Mouse (Mus musculus): ENCODE measurements at regions not wholly inside any gene's neighbourhood (a gene's known extent, or its start where the extent isn't known, plus 50 kb on each side); places are given as distances from the start of the nearest gene placed in this dataset.

DNA sequence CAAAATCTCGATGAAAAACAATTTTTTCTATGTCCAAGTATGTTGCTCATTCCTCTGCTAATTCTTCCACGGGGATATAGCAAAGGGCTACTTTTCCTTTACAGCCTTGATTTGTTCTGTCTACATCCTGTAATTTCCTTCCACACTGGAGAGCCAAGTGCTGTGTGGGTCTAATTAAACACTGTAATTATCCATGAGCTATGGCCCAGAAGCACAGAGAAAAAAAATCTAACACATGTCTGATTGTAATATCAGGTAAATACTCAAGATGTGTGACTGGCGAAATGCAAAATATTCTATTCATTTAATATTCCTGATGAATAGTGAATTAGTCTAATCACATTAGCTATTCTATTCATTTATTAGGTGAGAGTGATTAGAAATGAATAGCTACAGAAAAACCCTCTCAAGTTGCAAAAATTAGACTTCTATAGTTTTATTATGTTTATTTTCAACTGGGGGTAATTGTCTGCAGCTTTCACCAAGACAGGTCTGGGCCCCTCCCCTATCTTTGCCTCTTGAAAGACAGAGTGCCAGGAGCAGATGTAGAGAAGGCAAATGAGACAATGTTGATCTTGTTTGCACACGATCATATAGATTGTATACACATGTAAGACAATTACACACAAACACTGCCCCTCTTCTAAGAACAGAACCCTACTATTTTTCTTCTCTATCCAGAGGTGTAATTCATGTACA lies 274.3 kb downstream of the Sorl1 start:
- no peak for ATAC-seq
- TF ChIP-seq CTCF (IDR thresholded peaks at IDR 0.05; ENCODE audit: low read depth): no peak
- H3K4me3 ChIP-seq (ENCODE audit: low read depth, low read length): no peak overlapping the region

DNA sequence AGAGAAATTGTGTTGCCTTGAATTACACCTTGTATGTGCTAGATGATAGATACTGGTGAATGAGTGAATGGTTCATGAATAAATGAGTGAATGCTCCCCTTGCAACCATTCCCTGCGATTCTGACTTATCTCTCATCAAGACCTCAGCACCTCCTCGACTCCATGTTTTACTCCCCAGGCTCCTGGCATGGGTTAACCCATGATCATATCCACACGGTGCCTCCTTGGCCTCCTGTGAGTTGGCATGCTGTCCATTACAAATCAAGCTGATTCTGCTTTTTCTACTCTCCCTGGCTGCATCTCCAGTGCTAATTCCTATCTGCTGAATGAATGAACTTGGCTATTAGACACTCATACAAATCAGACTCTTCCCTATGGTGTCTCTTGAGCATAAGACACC lies 279.5 kb downstream of the Sorl1 start:
- no peaks in the 10 kb centered on the region for H3K4me1 ChIP-seq (ENCODE audit: insufficient read depth)
- no peaks in the 10 kb centered on the region for H3K27me3 ChIP-seq (ENCODE audit: insufficient read depth, low read length)
- H3K4me3 ChIP-seq (ENCODE audit: low read depth, low read length): no peak overlapping the region
- no peak for ATAC-seq
- no peak for DNase-seq
- no peak overlapping the region for H3K9ac ChIP-seq (replicated peaks)
- H3K4me2 ChIP-seq (ENCODE audit: low read depth, low read length): no peak overlapping the region
- no peaks in the 10 kb centered on the region for H3K36me3 ChIP-seq (replicated peaks; ENCODE audit: insufficient read depth, low read length)
- WGBS (ENCODE audit: insufficient replicate concordance): 69% methylated on average over 3 of the region's 3 CpGs
- H3K27ac ChIP-seq (ENCODE audit: low read depth): no peak overlapping the region
- TF ChIP-seq CTCF (IDR thresholded peaks at IDR 0.05; ENCODE audit: low read depth): no peak
- no peak for TF ChIP-seq EP300 (IDR thresholded peaks at IDR 0.05; ENCODE audit: low read depth)
- H3K9me3 ChIP-seq (ENCODE audit: low read length): no peaks in the 10 kb centered on the region

More for the DNA sequence above, 274.3 kb downstream of the Sorl1 start:
- no peaks in the 10 kb centered on the region for H3K9me3 ChIP-seq (ENCODE audit: low read length)
- 67% methylated on average over 4 of the region's 4 CpGs for WGBS (ENCODE audit: insufficient replicate concordance)
- no peak overlapping the region for H3K27ac ChIP-seq (ENCODE audit: low read depth)
- H3K4me2 ChIP-seq (ENCODE audit: low read depth, low read length): no peak overlapping the region
- H3K9ac ChIP-seq (replicated peaks): no peak overlapping the region
- H3K36me3 ChIP-seq (replicated peaks; ENCODE audit: insufficient read depth, low read length): no peaks in the 10 kb centered on the region
- H3K4me1 ChIP-seq (ENCODE audit: insufficient read depth): no peaks in the 10 kb centered on the region
- no peak for DNase-seq
- no peaks in the 10 kb centered on the region for H3K27me3 ChIP-seq (ENCODE audit: insufficient read depth, low read length)

DNA sequence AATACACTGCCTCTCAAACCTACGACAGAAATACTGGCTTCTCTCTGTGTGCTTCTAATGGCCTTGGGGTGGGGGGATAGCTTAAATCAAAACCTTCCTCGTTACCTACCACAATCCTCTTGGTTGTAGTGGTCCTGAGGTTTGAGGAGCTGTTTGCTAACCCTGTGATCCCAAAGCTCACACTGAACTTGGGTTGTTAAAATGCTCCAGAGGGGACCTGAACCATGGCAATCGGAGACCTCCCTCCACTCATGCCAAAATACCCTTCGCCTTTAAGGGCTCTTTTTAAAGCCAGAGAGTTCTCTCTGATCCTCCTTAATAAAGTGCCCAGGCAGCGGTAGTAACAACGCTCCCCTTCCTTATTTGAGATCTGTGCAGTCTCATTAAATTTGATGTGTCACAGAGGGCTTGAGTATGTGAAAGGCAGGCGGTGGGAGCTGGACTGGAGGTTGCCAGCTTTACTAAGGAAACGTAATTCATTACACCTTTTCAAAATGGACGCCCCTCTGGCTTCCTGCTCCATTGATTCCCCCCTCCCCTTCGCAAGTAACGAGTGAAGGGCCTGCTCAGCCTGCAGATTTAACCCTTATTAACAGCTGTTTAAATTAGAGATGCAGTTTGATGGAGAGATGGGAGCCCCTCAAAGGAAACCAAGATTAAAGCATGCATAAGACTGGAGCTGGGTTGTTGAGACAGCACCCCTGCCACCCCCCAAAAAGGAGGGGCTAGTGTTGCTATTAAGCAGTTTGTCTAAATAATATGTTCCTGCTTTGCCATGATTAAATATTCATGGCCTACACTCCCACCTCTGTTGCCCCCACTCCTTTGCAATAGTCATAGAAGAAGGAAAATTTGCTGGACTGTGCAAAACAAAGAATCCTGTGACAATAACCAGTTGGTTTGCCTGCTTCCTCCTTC lies 289.4 kb downstream of the Sorl1 start:
- no peak for DNase-seq
- no peaks in the 10 kb centered on the region for H3K36me3 ChIP-seq (replicated peaks; ENCODE audit: insufficient read depth, low read length)
- H3K27me3 ChIP-seq (ENCODE audit: insufficient read depth, low read length): no peaks in the 10 kb centered on the region
- TF ChIP-seq EP300 (IDR thresholded peaks at IDR 0.05; ENCODE audit: low read depth) (no peak), CTCF (IDR thresholded peaks at IDR 0.05; ENCODE audit: low read depth) (no peak)
- H3K4me3 ChIP-seq (ENCODE audit: low read depth, low read length): no peak overlapping the region
- ATAC-seq: no peak
- H3K4me2 ChIP-seq (ENCODE audit: low read depth, low read length): no peak overlapping the region
- 0 out of 2 replicates have a peak, but pooled peaks cover 6% of the 10 kb centered on the region for H3K9me3 ChIP-seq (ENCODE audit: low read length)
- H3K9ac ChIP-seq (replicated peaks): no peak overlapping the region
- WGBS (ENCODE audit: insufficient replicate concordance): 67% methylated on average over 11 of the region's 11 CpGs
- H3K4me1 ChIP-seq (ENCODE audit: insufficient read depth): no peaks in the 10 kb centered on the region
- no peak overlapping the region for H3K27ac ChIP-seq (ENCODE audit: low read depth)

DNA sequence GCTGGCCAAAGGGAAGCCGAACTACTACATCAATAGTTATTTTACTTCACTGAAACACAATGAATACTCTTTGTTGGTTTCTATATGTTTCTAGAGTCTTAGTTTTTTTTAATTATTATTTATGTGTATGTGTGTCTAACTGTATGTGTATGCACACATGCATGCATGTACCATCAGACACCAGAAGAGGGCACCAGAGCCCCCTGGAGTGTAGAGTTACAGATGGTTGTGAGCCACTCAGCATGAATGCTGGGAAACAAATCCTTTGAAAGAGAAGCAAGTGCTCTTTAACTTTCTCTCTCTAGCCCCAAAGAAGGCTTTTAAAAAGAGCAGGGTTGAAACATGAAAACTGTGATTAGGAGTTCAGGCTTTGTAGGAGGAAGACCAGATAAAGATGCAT lies 290.7 kb downstream of the Sorl1 start:
- Histone ChIP-seq H3K27me3 (ENCODE audit: insufficient read depth, low read length) (no peaks in the 10 kb centered on the region), H3K36me3 (replicated peaks; ENCODE audit: insufficient read depth, low read length) (no peaks in the 10 kb centered on the region), H3K9me3 (ENCODE audit: low read length) (0 out of 2 replicates have a peak, but pooled peaks cover 6% of the 10 kb centered on the region), H3K27ac (ENCODE audit: low read depth) (no peak overlapping the region), H3K4me2 (ENCODE audit: low read depth, low read length) (no peak overlapping the region), H3K9ac (replicated peaks) (no peak overlapping the region), H3K4me3 (ENCODE audit: low read depth, low read length) (no peak overlapping the region), H3K4me1 (ENCODE audit: insufficient read depth) (no peaks in the 10 kb centered on the region)
- no peak for ATAC-seq
- TF ChIP-seq CTCF (IDR thresholded peaks at IDR 0.05; ENCODE audit: low read depth): no peak
- TF ChIP-seq EP300 (IDR thresholded peaks at IDR 0.05; ENCODE audit: low read depth): no peak
- DNase-seq: no peak
- 77% methylated on average over 1 of the region's 1 CpGs for WGBS (ENCODE audit: insufficient replicate concordance)

DNA sequence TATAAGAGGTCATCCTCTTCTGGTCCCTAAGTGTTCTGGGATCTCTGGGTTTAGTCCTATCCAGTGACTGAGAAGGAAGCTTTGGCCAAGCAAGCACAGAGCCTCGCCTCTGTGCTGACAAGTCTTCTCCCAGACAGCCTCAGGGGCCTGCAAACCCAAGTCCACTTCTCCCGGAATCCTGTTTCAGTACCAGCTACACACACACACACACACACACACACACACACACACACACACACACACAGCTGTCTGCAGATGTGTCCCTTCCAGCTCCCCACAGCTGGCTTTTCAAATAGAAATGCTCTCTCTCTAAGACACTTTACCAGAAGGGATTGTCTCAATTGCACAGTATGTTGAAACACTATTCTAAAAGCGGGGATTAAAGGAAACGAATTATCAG lies 296.7 kb downstream of the Sorl1 start:
- Histone ChIP-seq H3K9ac (replicated peaks) (no peak overlapping the region), H3K27me3 (ENCODE audit: insufficient read depth, low read length) (no peaks in the 10 kb centered on the region), H3K9me3 (ENCODE audit: low read length) (no peaks in the 10 kb centered on the region), H3K27ac (ENCODE audit: low read depth) (no peak overlapping the region), H3K4me3 (ENCODE audit: low read depth, low read length) (no peak overlapping the region), H3K4me2 (ENCODE audit: low read depth, low read length) (no peak overlapping the region), H3K36me3 (replicated peaks; ENCODE audit: insufficient read depth, low read length) (no peaks in the 10 kb centered on the region), H3K4me1 (ENCODE audit: insufficient read depth) (no peaks in the 10 kb centered on the region)
- no peak for ATAC-seq
- 70% methylated on average over 4 of the region's 4 CpGs for WGBS (ENCODE audit: insufficient replicate concordance)
- DNase-seq: no peak
- TF ChIP-seq EP300 (IDR thresholded peaks at IDR 0.05; ENCODE audit: low read depth) (no peak), CTCF (IDR thresholded peaks at IDR 0.05; ENCODE audit: low read depth) (no peak)

DNA sequence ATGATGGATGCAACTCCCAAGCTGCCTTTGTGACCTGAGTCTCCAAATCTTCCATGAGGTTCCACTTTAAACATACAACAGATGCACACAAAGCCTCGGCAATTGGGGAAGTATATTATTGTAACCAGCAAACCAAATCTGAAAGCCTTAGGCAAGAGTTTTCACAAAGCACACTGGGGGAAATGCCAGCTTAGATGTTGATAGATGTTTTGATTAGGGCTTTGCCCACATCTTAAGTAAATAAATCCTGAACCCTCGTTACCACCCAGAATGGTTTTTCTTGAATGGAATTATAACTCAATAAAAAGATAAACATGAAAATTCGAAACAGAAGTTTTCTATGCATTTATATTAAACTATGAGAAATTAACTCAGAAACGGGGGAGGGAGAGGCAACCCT lies 302.7 kb downstream of the Sorl1 start:
- H3K9me3 ChIP-seq (ENCODE audit: low read length): no peaks in the 10 kb centered on the region
- 60% methylated on average over 4 of the region's 4 CpGs for WGBS (ENCODE audit: insufficient replicate concordance)
- H3K36me3 ChIP-seq (replicated peaks; ENCODE audit: insufficient read depth, low read length): no peaks in the 10 kb centered on the region
- H3K27me3 ChIP-seq (ENCODE audit: insufficient read depth, low read length): no peaks in the 10 kb centered on the region
- no peak for ATAC-seq
- DNase-seq: no peak
- no peak overlapping the region for H3K9ac ChIP-seq (replicated peaks)
- no peak overlapping the region for H3K27ac ChIP-seq (ENCODE audit: low read depth)
- TF ChIP-seq CTCF (IDR thresholded peaks at IDR 0.05; ENCODE audit: low read depth) (no peak), EP300 (IDR thresholded peaks at IDR 0.05; ENCODE audit: low read depth) (no peak)
- no peak overlapping the region for H3K4me2 ChIP-seq (ENCODE audit: low read depth, low read length)
- H3K4me3 ChIP-seq (ENCODE audit: low read depth, low read length): no peak overlapping the region
- H3K4me1 ChIP-seq (ENCODE audit: insufficient read depth): no peaks in the 10 kb centered on the region
